8 mouse cellular contexts compared by ENCODE assay signal in genomic region chr9:29145901-29146300, GRCm38 (mm10).
DNase-seq lines count a peak whose midpoint lies in the region; ATAC-seq and TF ChIP-seq lines count a peak whose summit lies in the region.

No protein-coding gene starts in this region.

- no peak overlapping the region for H3K27ac ChIP-seq in heart, embryonic 12.5 days (ENCODE audit: poor library complexity, severe bottlenecking)
- H3K27ac ChIP-seq in ES-E14 (ENCODE audit: insufficient read depth, low read depth, low read length, poor library complexity, severe bottlenecking) = no peak overlapping the region
- no peak overlapping the region for H3K27ac ChIP-seq in limb, embryonic 14.5 days (replicated peaks; ENCODE audit: low read depth, low read length)
- H3K27ac ChIP-seq in intestine, embryonic 16.5 days (ENCODE audit: low read length) = no peak overlapping the region

- 10% methylated on average over 4 of the region's 4 CpGs for WGBS in heart, embryonic 12.5 days
- WGBS in limb, embryonic 14.5 days = 11% methylated on average over 4 of the region's 4 CpGs
- WGBS in intestine, embryonic 16.5 days = 17% methylated on average over 4 of the region's 4 CpGs

- no peaks in the 10 kb centered on the region for H3K36me3 ChIP-seq in heart, embryonic 12.5 days
- H3K36me3 ChIP-seq in ES-E14 (ENCODE audit: control insufficient read depth, insufficient read depth, low read length, poor library complexity, severe bottlenecking) = no peaks in the 10 kb centered on the region
- H3K36me3 ChIP-seq in limb, embryonic 14.5 days (ENCODE audit: control insufficient read depth, insufficient read depth, low read length) = no peaks in the 10 kb centered on the region
- no peaks in the 10 kb centered on the region for H3K36me3 ChIP-seq in intestine, embryonic 16.5 days (ENCODE audit: control insufficient read depth, insufficient read depth, low read length)

- no peaks in the 10 kb centered on the region for H3K9me3 ChIP-seq in heart, embryonic 12.5 days (replicated peaks)
- no peaks in the 10 kb centered on the region for H3K9me3 ChIP-seq in ES-E14 (ENCODE audit: control insufficient read depth, insufficient read depth, low read depth, low read length)
- H3K9me3 ChIP-seq in limb, embryonic 14.5 days (ENCODE audit: control insufficient read depth, low read length) = no peaks in the 10 kb centered on the region
- no peaks in the 10 kb centered on the region for H3K9me3 ChIP-seq in intestine, embryonic 16.5 days (ENCODE audit: control insufficient read depth, low read length)

- no peak overlapping the region for H3K9ac ChIP-seq in heart, embryonic 12.5 days
- no peak overlapping the region for H3K9ac ChIP-seq in ES-E14 (ENCODE audit: insufficient read depth, low read depth, low read length, poor library complexity, severe bottlenecking)
- H3K9ac ChIP-seq in limb, embryonic 14.5 days (ENCODE audit: low read depth, low read length, severe bottlenecking) = no peak overlapping the region
- no peak overlapping the region for H3K9ac ChIP-seq in intestine, embryonic 16.5 days (ENCODE audit: low read depth, low read length)

- in situ Hi-C loops in ES-E14 (cut with MboI; ENCODE audit: low sequenced_read_pairs in 2 of 2, unreplicated experiment in 2 of 2) = no loop called here

- H3K4me2 ChIP-seq in heart, embryonic 12.5 days = no peak overlapping the region
- H3K4me2 ChIP-seq in limb, embryonic 14.5 days (replicated peaks; ENCODE audit: low read depth, low read length, severe bottlenecking) = no peak overlapping the region
- no peak overlapping the region for H3K4me2 ChIP-seq in intestine, embryonic 16.5 days (ENCODE audit: low read depth, low read length)

- peak; percentile 1 to 4 for DNase-seq in heart, adult 9 months (ENCODE audit: low spot score in 2 of 2)
- DNase-seq in ES-E14 (ENCODE audit: low read depth, low spot score) = peak; percentile 58
- peak; percentile 83 for DNase-seq in embryo, embryonic 11 days
- peak; percentile 85 for DNase-seq in limb, embryonic 14.5 days (ENCODE audit: low spot score)
- no peak for DNase-seq in left cerebral cortex, adult 18-20 months (ENCODE audit: low spot score in 2 of 2)

- no peaks in the 10 kb centered on the region for H3K4me1 ChIP-seq in heart, embryonic 12.5 days (replicated peaks)
- no peaks in the 10 kb centered on the region for H3K4me1 ChIP-seq in ES-E14 (ENCODE audit: control insufficient read depth in 2 of 2, insufficient read depth in 2 of 2, low read length in 2 of 2, poor library complexity in 1 of 2)
- H3K4me1 ChIP-seq in limb, embryonic 14.5 days (ENCODE audit: control insufficient read depth, insufficient read depth, low read length) = no peaks in the 10 kb centered on the region
- no peaks in the 10 kb centered on the region for H3K4me1 ChIP-seq in intestine, embryonic 16.5 days (ENCODE audit: control insufficient read depth, insufficient read depth, low read length)

- no peaks in the 10 kb centered on the region for H3K27me3 ChIP-seq in heart, embryonic 12.5 days (replicated peaks)
- no peaks in the 10 kb centered on the region for H3K27me3 ChIP-seq in limb, embryonic 14.5 days (ENCODE audit: control insufficient read depth, insufficient read depth, low read length)
- H3K27me3 ChIP-seq in intestine, embryonic 16.5 days (replicated peaks; ENCODE audit: control insufficient read depth, insufficient read depth, low read length) = no peaks in the 10 kb centered on the region

- TF ChIP-seq POLR2A in limb, embryonic 14.5 days (IDR thresholded peaks at IDR 0.05; ENCODE audit: borderline replicate concordance, extremely low read depth, insufficient read depth, insufficient read length) = no peak

- ATAC-seq in heart, embryonic 12.5 days (ENCODE audit: insufficient number of reproducible peaks, low FRiP score) = no peak
- no peak for ATAC-seq in limb, embryonic 14.5 days (ENCODE audit: low FRiP score, low read depth)
- ATAC-seq in intestine, embryonic 16.5 days = no peak
- ATAC-seq in monocyte, adult 5-6 weeks (replicated peaks; ENCODE audit: insufficient number of reproducible peaks, low FRiP score, low TSS enrichment, poor library complexity, severe bottlenecking) = no peak

- no peak overlapping the region for H3K4me3 ChIP-seq in heart, embryonic 12.5 days
- H3K4me3 ChIP-seq in ES-E14 (ENCODE audit: insufficient read depth in 1 of 2, low read depth in 1 of 2, low read length in 2 of 2, poor library complexity in 1 of 2, severe bottlenecking in 1 of 2) = no peak overlapping the region
- H3K4me3 ChIP-seq in limb, embryonic 14.5 days (replicated peaks; ENCODE audit: low read length) = no peak overlapping the region
- H3K4me3 ChIP-seq in intestine, embryonic 16.5 days (ENCODE audit: low read length) = no peak overlapping the region

TF ChIP-seq in ES-E14, 5 proteins besides CTCF, POLR2A, EP300 and RAD21:
- TF ChIP-seq MAFK (IDR thresholded peaks at IDR 0.05; ENCODE audit: insufficient read depth, low read depth, low read length) = no peak
- no peak for TF ChIP-seq ZC3H11A (IDR thresholded peaks at IDR 0.05; ENCODE audit: borderline replicate concordance, low read depth, low read length)
- no peak for TF ChIP-seq HCFC1 (IDR thresholded peaks at IDR 0.05; ENCODE audit: borderline replicate concordance, insufficient read depth, low read length)
- no peak for TF ChIP-seq CHD2 (IDR thresholded peaks at IDR 0.05; ENCODE audit: low read depth, low read length)
- TF ChIP-seq ZNF384 (IDR thresholded peaks at IDR 0.05; ENCODE audit: low read depth, low read length) = no peak

Comparison
In these comparisons a context has a peak if more than half of its experiments do, and no peak if none do; other contexts are left out.
1. DNase-seq: peak in heart, adult 9 months (2 of 2), ES-E14 (single experiment), embryo, embryonic 11 days (single experiment) and limb, embryonic 14.5 days (single experiment); none in left cerebral cortex, adult 18-20 months (0 of 2).